Mouse (Mus musculus): Measurements from ENCODE around the gene Mgea5. TPM values are rescaled to one million over a fixed set of nuclear protein-coding genes. Genes with fewer than 3 reads are reported as not detected.

The Mgea5 gene
- 25.3 and 36.2 TPM in 2 replicates for polyA plus RNA-seq (2012; rRNA removed; ENCODE audit: low replicate concordance)

DNA sequence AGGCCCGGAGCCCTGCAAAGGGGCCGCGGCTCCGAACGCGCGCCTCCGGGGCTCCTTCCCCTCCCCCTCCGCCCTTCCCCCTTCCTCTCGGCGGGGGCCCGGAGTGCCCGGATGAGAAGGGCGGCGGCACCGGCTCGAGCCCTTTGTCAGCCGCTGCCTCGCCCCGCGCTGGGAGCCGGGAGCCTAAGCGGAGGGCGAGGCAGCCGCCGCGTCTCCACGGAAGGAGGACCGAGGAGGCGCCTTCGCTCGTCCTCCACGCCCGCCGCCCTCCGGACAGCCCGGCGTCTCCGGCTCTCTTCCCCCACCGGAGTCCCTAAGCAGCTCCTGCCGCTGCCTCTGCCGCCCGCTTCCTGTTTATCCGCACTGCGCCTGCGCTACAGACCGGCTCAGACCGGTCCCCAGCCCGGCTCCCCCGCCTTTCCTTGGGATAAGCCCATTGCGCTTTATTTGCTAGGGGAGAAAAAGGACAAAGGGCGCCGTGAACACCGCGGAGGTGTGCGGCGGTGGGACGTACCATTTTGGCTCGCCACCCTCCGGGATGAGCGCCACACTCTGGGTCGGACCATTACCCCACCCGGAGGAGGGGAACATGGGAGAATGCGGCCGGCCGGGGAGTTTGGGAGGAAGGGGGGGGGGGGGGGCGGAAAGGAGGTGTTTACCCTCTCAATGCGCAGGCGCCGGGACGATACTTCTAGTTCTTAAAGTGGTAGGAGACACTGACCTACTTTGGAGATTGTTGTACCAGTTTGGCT lies at the start of gene Mgea5:
Gene Mgea5 (minus strand): TSS at position 657 of the 752 bp plus-strand sequence.

DNA sequence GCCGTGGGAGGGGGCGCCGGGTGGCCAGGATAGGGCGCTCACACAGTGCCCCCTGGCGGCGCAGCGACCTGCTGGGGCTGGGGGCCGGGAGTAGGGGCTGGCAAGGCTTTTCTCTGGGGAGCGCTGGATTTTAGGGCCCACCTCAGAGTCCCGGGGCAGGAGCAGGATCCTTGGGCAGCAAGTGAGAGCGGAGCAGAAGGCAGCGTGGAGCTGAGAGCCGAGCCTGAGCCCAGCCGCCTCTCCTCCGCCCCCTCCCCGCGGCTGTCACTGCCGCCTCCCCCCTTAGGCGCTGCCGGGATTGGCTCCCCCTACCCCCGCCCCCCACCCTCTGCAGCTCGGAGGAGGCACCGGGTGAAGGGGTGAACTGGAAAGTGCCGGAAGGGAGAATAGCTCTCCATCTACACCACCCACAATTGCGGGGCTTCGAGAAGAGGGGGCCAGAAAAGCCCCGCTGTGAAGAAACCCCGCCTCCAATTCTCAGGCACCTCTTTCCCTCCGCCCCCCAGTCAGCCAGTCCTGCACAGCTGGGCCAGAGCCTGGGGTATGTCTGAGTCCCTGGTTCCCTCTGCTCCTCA lies 32.3 kb upstream of the Mgea5 start, which contains the start of gene Kcnip2:
Gene Kcnip2 (minus strand): TSS at position 231 of the 575 bp plus-strand sequence.

DNA sequence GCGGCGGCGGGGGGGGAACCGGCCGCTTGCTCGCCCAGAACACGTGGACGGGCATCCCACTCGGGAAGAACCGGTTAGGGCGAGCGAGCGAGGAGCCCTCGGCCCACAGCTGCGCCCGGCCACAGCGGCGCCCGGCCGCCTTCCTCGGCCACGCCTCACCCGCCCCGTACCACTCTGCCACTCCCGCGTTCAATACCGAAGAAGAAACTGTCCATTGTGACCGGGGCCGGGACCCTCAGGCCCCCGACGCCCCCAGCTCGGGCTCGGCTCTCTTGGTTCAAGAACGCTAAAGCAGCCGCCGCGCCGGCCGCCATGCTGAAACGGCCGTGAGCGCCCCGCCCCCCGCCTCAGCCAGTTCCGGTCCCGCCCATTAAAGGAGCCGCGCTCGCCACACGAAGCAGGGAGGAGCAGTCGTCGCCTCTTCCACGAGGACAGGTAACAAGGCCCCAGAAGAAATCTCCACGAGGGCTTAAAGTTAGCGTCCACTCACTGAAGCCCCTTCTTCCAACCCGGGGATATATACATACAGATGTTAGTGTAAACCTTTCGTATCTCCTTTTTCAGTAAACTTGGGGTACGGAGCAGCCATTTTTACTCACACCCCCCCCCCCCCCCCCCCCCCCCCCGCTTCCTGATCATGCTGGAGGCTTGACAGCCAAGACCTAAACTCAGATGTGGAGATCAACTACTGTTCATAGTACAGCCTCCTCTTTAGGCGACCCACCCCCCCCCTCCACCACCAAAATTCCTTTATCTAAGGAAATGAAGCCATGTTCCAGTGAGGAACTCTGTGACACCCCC lies 34.2 kb downstream of the Mgea5 start, which contains the start of gene Npm3:
Gene Npm3 (minus strand): TSS at position 349 of the 801 bp plus-strand sequence.

DNA sequence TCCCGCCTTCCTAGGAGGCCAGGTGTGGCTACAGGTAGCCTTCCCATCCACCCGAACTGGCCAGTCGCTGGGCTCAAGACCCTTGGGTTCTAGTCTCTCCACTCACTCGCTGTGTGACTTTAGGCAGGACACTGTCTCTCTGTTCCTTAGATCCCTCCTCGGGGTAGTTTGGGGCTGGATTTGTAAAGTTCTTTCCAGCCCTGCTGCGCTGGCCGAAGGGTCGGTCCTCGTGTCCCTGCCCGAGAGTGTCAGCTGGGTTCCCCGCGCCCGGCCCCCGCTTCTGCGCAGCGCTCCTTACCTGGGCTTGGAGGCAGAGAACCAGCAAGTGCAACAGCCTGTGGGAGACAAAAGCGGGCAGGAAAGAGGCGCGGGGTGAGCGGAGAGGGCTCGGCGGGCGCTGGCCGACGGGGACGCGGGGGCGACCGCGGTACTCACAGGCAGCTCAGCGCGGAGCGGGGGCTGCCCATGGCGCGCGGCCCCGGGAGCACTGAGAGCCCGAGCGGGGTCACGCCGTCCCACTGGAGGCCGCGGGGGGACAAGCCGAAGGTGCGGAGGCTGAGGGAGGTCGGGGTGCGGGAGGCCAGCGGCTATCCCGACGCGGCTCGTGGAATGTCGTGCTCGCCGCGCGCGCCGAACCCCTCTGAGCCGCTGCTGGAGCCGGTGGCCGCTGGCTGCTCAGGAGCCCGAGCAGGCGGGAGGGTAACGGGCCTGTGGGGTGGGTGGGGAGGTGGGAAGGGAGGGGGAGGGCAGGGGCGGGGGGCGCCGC lies 41.2 kb downstream of the Mgea5 start, which contains the start of gene Fgf8:
Gene Fgf8 (minus strand): TSS at position 698 of the 766 bp plus-strand sequence.

Other genes with a start within 250 kb of the Mgea5 start
- 12.2 and 14.3 TPM in 2 replicates for gene Poll, start 223.3 kb downstream of the Mgea5 start, polyA plus RNA-seq (2012; rRNA removed; ENCODE audit: low replicate concordance)
- 8.0 and 9.4 TPM in 2 replicates for gene Gm17018, start 223.2 kb downstream of the Mgea5 start, polyA plus RNA-seq (2012; rRNA removed; ENCODE audit: low replicate concordance)
- gene Fbxw4, start 123.5 kb downstream of the Mgea5 start, polyA plus RNA-seq (2012; rRNA removed; ENCODE audit: low replicate concordance): 84.6 and 88.1 TPM in 2 replicates
- not detected in 2 replicates for gene Fgf8, start 40.9 kb downstream of the Mgea5 start, polyA plus RNA-seq (2012; rRNA removed; ENCODE audit: low replicate concordance)
- gene Npm3, start 34.2 kb downstream of the Mgea5 start, polyA plus RNA-seq (2012; rRNA removed; ENCODE audit: low replicate concordance): 32.8 and 85.2 TPM in 2 replicates
- 0.59 and 3.2 TPM in 2 replicates for gene Kcnip2, start 32.2 kb upstream of the Mgea5 start, polyA plus RNA-seq (2012; rRNA removed; ENCODE audit: low replicate concordance)
- gene Armh3, start 214.7 kb upstream of the Mgea5 start, polyA plus RNA-seq (2012; rRNA removed; ENCODE audit: low replicate concordance): 13.4 and 13.7 TPM in 2 replicates
- 7.1 and 10.7 TPM in 2 replicates for gene Hps6, start 219.7 kb upstream of the Mgea5 start, polyA plus RNA-seq (2012; rRNA removed; ENCODE audit: low replicate concordance)

Measured in subcutaneous adipose tissue, adult 2 months (tissue).